Mouse (Mus musculus) ovary, adult 18-20 months (tissue): Measurements from ENCODE around the gene Ccr8.

Source experiments
- DNase-seq: peaks from one replicate; pipeline ENCODE4 v3.0.0; 2022; ENCODE audit warnings: low spot score, mixed read lengths

Ccr8 gene

DNA sequence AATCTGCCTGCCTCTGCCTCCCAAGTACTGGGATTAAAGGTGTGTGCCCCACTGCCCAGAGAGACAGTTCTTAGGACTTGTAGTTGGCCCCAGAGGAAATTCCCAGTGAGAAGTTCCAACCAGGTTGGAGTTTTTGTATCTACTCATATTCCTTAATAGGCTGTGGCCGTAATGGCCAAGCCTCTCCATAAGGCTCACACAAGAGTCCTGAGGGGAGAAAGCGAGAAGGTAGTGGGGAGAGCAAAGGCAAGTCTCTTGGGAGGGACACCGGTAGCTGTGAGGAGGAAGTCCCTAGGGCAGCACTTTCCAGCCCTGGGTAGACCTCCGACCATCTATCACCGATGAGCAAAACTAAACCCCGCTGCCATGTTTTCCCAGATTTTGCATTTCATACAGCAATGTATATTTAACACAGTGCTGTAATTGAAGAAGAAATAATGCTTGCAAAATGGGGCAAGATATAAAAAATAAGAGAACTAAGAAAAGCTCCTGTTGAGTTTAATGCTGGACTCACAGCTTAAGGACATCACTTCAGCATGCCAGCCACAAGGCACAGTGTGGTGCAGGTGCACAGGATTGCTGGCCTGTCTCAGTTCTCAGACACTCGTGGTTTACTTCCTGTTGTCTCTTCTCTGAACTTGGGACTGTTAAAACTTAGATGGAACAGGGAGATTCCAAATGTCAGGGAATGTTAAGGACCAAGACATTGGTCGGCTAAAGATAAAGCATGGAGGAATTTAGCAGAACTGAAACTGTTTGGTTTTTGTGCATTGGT is 41.3 kb downstream of the Ccr8 start:
- DNase-seq: no peak

DNA sequence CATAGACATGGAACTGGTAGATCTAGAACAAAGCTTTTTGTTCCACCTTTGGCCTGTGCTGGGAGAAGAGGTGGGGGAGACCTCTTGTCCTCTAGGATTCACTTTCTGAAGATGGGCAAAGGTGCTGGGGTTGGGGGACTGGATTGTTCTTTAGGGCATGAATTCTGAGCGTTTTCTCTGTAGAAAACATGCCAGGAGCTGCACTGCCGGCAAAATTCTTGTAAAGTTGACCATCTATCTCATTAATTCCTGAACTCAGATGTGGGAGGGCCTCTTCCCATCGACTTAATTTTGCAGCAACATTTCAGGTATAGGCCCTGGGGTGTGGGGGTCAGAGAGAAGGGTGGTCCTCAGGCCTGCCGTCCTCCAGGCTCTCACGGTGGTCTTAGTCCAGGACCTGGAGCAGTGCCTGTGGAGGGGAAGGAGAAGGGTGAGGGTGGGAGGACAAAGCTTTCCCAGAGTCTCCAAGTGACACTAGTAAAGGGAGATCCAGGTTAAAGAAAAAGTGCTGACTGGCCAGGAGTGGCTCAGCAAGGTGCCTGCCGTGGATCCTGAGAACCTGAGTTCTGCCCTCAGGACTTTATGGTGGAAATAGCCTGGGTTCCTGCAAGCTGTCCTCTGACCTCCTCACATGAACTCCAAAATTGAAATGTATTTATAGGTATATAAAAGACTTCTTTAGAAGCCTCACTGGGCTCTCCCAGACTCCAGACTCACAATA is 42.0 kb downstream of the Ccr8 start:
- no peak for DNase-seq

DNA sequence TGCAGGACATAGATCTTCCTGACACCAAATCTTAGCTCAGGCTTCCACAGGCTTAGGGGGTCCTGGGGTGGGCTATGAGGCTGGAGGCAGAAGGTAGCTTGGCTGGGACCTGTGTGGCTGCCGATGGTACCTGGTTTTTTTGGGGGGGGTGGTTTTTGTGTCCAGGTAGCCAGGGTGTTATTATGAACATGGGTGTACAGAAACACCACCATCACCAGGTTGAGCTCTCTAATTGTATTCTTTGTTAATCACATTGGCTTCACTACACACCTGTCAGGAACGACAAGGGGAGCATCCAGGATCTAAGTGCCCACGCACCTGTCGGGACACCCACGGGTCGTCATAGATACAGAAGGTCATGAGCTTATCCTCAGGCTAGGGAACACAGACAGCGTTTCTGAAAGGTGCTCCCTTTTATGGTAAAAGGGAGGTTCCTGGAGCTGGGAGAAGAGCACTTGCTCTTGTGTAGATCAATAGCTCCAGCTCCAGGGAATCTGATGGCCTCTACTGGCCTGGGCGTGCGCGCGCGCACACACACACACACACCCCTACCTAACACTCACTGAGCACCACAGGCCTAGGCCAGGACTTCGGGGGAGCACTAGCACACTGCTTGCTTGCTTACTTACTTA is 42.7 kb downstream of the Ccr8 start:
- DNase-seq: no peak

DNA sequence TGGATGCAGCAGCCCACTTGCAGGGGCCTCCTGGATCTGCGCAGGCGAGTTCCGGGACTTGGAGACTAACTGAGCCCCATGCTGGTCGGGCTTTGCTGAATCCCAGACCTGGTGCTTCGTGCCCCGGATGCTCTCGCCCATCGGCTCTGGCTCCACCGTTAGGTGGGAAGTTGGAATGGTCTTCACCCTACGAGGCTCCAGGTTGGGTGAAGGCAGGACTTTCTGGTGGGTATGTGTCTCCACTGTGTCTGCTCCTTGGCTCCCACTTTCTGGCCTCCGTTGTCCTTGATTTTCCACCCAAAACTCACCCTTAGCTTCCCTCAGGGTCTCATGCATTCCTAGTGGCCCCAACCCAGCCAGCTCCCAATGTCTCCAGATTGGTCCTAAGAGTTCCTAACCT is 43.5 kb downstream of the Ccr8 start:
- DNase-seq: no peak

DNA sequence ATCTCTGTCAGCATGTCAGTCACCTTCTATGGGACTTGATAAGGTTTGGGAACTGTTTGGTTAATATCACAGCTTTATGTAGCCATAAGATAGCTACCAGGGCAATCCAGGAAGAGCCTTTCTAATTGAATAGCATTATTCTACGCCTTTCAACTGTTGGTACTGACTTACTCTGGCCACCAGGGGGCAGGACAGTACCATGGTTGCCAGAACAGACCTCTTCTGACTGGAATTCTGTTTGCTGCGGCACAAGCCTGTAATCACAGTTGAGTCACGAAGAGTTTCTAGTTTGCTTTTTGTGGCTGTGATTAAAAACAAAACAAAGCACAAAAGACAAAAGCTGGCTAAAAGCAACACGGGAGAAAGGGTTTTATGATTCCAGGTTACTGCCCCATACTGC is 48.7 kb downstream of the Ccr8 start:
- peak; percentile 23 for DNase-seq

DNA sequence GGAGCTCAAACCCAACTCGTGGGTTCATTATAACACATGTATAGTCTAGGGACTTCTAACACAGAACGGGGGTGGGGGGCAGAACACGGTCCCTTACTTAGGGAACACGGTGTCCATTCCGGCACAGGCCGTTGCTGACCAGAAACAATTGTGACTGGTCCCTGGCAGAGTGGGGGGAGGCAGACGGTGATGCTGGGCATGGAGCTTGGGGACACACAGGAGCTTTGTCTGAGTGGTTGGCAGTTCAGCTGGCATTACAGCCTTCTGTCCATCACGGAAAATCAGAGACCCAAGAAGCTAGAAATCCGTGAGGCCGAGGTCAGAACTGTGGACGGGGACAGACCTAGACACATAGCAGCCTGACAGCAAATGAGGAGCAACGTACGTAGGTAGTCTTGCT is 52.6 kb downstream of the Ccr8 start:
- no peak for DNase-seq
